Mouse (Mus musculus) erythroid progenitor cell, adult 5-6 weeks (primary cell): Measurements from ENCODE around the gene Atp8a2. TPM values are rescaled to one million over a fixed set of nuclear protein-coding genes. Genes with fewer than 3 reads are reported as not detected.
"Not testable (repeated sequence)": the region's sequence is repeated elsewhere in the genome, so short reads cannot be mapped to it uniquely, and the experiment has no call there.

Source experiments
- ATAC-seq: replicated peaks from 2 replicates; pipeline ENCODE4 v1.8.0; 2016; ENCODE audit warnings: moderate number of reproducible peaks, mild to moderate bottlenecking, moderate TSS enrichment, inconsistent platforms; ENCODE audit not compliant: poor library complexity, low FRiP score, severe bottlenecking
- total RNA-seq, 2 experiments: library from RNA; stranded (forward) in 1 of 2; stranded (reverse) in 1 of 2; fragments of 150-400 nt in 1 of 2; fragments of 186-747, 209-891 nt in 1 of 2; gene quantifications; 2 replicates each; pipeline versions ENCODE4 v1.2.3 to v1.2.4; 2015 to 2017; ENCODE audit warnings: low replicate concordance in 2 of 2

Atp8a2 gene
- total RNA-seq, 2 experiments from 2014 or later = not detected

- ATAC-seq = no peak
Measured at GRCm38 (mm10) chr14:59632067-59632466, 564.9 kb downstream of the Atp8a2 start.

GRCm38 (mm10) chr14:59630096-59630495 lies 566.9 kb downstream of the Atp8a2 start:
- ATAC-seq = no peak

GRCm38 (mm10) chr14:59629308-59629707 lies 567.7 kb downstream of the Atp8a2 start:
- no peak for ATAC-seq

GRCm38 (mm10) chr14:59627823-59628222 lies 569.2 kb downstream of the Atp8a2 start:
- ATAC-seq = no peak

- ATAC-seq = no peak
Measured at GRCm38 (mm10) chr14:59627142-59627680, 569.8 kb downstream of the Atp8a2 start.

GRCm38 (mm10) chr14:59626711-59627110 lies 570.3 kb downstream of the Atp8a2 start:
- ATAC-seq = no peak

GRCm38 (mm10) chr14:59625806-59626364 lies 571.1 kb downstream of the Atp8a2 start:
- no peak for ATAC-seq

GRCm38 (mm10) chr14:59625158-59625805 lies 571.7 kb downstream of the Atp8a2 start, which contains the start of gene Shisa2:
Shisa2 (plus strand) TSS chr14:59625308.
- ATAC-seq = no peak

GRCm38 (mm10) chr14:59624326-59624885 lies 572.6 kb downstream of the Atp8a2 start:
- no peak for ATAC-seq

- no peak for ATAC-seq
Measured at GRCm38 (mm10) chr14:59616802-59617201, 580.2 kb downstream of the Atp8a2 start.

GRCm38 (mm10) chr14:59614149-59614548 lies 582.8 kb downstream of the Atp8a2 start:
- ATAC-seq = not testable (repeated sequence)

GRCm38 (mm10) chr14:59612920-59613625 lies 583.9 kb downstream of the Atp8a2 start:
- no peak for ATAC-seq

- ATAC-seq = no peak
Measured at GRCm38 (mm10) chr14:59607021-59607420, 590.0 kb downstream of the Atp8a2 start.

GRCm38 (mm10) chr14:59605671-59606353 lies 591.2 kb downstream of the Atp8a2 start:
- ATAC-seq = no peak

- ATAC-seq = no peak
Measured at GRCm38 (mm10) chr14:59604002-59604645, 592.9 kb downstream of the Atp8a2 start.

- ATAC-seq = no peak; the same call in 1 of the 2 replicates
Measured at GRCm38 (mm10) chr14:59598260-59598627, 598.7 kb downstream of the Atp8a2 start.

- ATAC-seq = peak; percentile 92
Measured at GRCm38 (mm10) chr14:59597398-59598259, 599.4 kb downstream of the Atp8a2 start, which contains the start of gene Cdadc1. Cdadc1 (minus strand) TSS chr14:59597959.

GRCm38 (mm10) chr14:59594988-59595387 lies 602.0 kb downstream of the Atp8a2 start:
- ATAC-seq = no peak
